Mouse (Mus musculus) CD8-positive naive resting alpha-beta T cell, adult 57 days (primary cell): Measurements from ENCODE around the gene Scgb1b2. TPM values are rescaled to one million over a fixed set of nuclear protein-coding genes. Genes with fewer than 3 reads are reported as not detected.

ENCODE experiments used
- total RNA-seq: library from RNA; stranded (reverse); gene quantifications from one replicate; pipeline ENCODE4 v1.2.4, GENCODE M21; 2023

Scgb1b2 gene
- not detected for total RNA-seq

GRCm38 (mm10) chr7:31291721-31292120, at the start of gene Scgb1b2:
Scgb1b2 (minus strand) TSS chr7:31291821.

GRCm38 (mm10) chr7:31290208-31290607, 1.4 kb downstream of the Scgb1b2 start, which contains the start of gene Scgb2b2:
Scgb2b2 (plus strand) TSS chr7:31290508.

Other genes starting within 250 kb of the Scgb1b2 start
- gene Fxyd5, start 249.3 kb downstream of the Scgb1b2 start, total RNA-seq = 937 TPM
- 3.8 TPM for gene Fxyd7, start 240.4 kb downstream of the Scgb1b2 start, total RNA-seq
- gene Fxyd1, start 234.6 kb downstream of the Scgb1b2 start, total RNA-seq = not detected
- 0.61 TPM for gene Lgi4, start 232.5 kb downstream of the Scgb1b2 start, total RNA-seq
- not detected for gene Fxyd3, start 215.1 kb downstream of the Scgb1b2 start, total RNA-seq
- gene Hpn, start 176.5 kb downstream of the Scgb1b2 start, total RNA-seq = not detected
- gene Scn1b, start 164.8 kb downstream of the Scgb1b2 start, total RNA-seq = 1.7 TPM
- 987 TPM for gene Gramd1a, start 135.9 kb downstream of the Scgb1b2 start, total RNA-seq
- gene Scgb2b2, start 1.3 kb downstream of the Scgb1b2 start, total RNA-seq = not detected
- not detected for gene Scgb2b3, start 70.3 kb upstream of the Scgb1b2 start, total RNA-seq
- gene Scgb1b3, start 83.8 kb upstream of the Scgb1b2 start, total RNA-seq = not detected